Mouse (Mus musculus): ENCODE data around the gene Ppm1f. TPM values are rescaled to one million over a fixed set of nuclear protein-coding genes. Genes with fewer than 3 reads are reported as not detected.
"Not testable (repeated sequence)": the region's sequence is repeated elsewhere in the genome, so short reads cannot be mapped to it uniquely, and the experiment has no call there.

Gene Ppm1f
- 28.6 and 29.6 TPM in 2 replicates for polyA plus RNA-seq (2015; fragmentation: Nextera tagmentation; extraction: Ambion mirVana)

GRCm38 (mm10) chr16:16896382-16897055 is at the start of gene Ppm1f:
Gene Ppm1f, plus strand, starts transcription at chr16:16896469.
- peak within 1 kb of the TSS; percentile 47 for H3K27ac ChIP-seq
- peaks cover 32% of the 10 kb centered on the region for H3K36me3 ChIP-seq
- H3K4me1 ChIP-seq: peaks cover 17% of the 10 kb centered on the region
- peak within 1 kb of the TSS; percentile 64 for H3K4me3 ChIP-seq
- H3K9me3 ChIP-seq: no peaks in the 10 kb centered on the region
- peak within 1 kb of the TSS; percentile 54 for H3K9ac ChIP-seq
- ATAC-seq (ENCODE audit: insufficient number of reproducible peaks, low FRiP score, low TSS enrichment, low read depth): peak; percentile 84
- WGBS: under 1% methylated on average over 29 of the region's 29 CpGs
- peak within 1 kb of the TSS; percentile 61 for H3K4me2 ChIP-seq
- H3K27me3 ChIP-seq: no peaks in the 10 kb centered on the region

DNA sequence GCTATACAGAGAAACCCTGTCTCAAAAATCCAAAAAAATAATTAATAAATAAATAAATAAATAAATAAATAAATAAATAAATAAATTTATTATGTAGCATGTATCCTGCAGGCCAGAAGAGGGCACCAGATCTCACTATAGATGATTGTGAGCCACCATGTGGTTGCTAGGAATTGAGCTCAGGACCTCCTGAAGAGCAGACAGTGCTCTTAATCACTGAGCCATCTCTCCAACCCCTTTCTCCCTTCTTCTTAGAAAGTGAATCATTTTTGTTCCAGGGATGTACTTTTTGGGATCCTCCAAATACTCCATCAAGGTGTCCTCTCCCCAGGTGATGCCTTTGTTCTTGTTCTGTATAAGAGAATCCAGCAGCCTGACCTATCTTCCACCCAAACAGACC is 47.1 kb upstream of the Ppm1f start:
- Histone ChIP-seq H3K27me3 (no peaks in the 10 kb centered on the region), H3K36me3 (no peaks in the 10 kb centered on the region), H3K4me2 (no peak overlapping the region), H3K9me3 (no peaks in the 10 kb centered on the region), H3K9ac (no peak overlapping the region), H3K4me1 (no peaks in the 10 kb centered on the region), H3K27ac (no peak overlapping the region), H3K4me3 (no peak overlapping the region)
- ATAC-seq (ENCODE audit: insufficient number of reproducible peaks, low FRiP score, low TSS enrichment, low read depth): no peak

DNA sequence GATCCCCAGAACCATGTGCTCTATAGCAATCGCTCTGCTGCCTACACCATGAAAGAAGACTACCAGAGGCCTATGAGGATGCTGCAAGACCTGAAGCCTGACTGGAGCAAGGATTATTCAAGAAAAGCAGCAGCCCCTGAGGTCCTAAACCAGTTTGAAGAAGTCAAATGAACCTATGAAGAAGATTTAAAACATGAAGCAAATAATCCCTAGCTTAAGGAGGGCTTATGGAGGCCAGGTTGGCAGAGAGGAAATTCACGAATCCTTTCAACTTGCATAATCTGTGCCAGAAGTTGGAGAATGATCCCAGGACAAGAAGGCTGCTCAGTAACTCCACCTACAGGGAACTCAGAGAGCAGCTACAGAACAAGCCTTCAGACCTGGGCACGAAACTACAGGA is 43.9 kb upstream of the Ppm1f start:
- Histone ChIP-seq H3K36me3 (no peaks in the 10 kb centered on the region), H3K4me1 (no peaks in the 10 kb centered on the region), H3K4me2 (no peak overlapping the region), H3K4me3 (no peak overlapping the region), H3K9ac (no peak overlapping the region), H3K9me3 (no peaks in the 10 kb centered on the region), H3K27me3 (no peaks in the 10 kb centered on the region), H3K27ac (no peak overlapping the region)
- no peak for ATAC-seq (ENCODE audit: insufficient number of reproducible peaks, low FRiP score, low TSS enrichment, low read depth)
- 85% methylated on average over 3 of the region's 3 CpGs for WGBS

GRCm38 (mm10) chr16:16854836-16855235 is 41.4 kb upstream of the Ppm1f start:
- no peaks in the 10 kb centered on the region for H3K27me3 ChIP-seq
- 30% methylated on average over 6 of the region's 6 CpGs for WGBS
- H3K9me3 ChIP-seq: no peaks in the 10 kb centered on the region
- no peaks in the 10 kb centered on the region for H3K4me1 ChIP-seq
- no peak overlapping the region for H3K4me3 ChIP-seq
- H3K27ac ChIP-seq: no peak overlapping the region
- H3K36me3 ChIP-seq: no peaks in the 10 kb centered on the region
- ATAC-seq (ENCODE audit: insufficient number of reproducible peaks, low FRiP score, low TSS enrichment, low read depth): no peak
- no peak overlapping the region for H3K4me2 ChIP-seq
- H3K9ac ChIP-seq: no peak overlapping the region

DNA sequence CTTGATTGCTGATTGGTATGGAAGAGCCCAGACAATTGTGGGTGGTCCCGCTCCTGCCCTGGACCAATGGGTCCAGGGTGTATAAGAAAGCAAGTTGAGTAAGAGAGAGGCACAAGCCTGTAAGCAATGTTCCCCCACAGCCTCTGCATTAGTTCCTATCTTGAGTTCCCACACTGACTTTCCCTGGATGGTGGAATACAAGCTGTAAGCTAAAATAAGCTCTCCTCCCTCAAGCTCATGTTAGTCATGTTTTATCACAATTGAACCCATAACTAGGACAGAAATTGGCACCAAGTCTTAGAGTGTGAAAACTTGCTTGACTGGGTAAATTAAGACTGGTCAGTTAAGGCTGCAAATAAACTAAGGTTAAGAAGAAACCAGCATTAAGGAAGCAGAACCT is 40.7 kb upstream of the Ppm1f start:
- H3K9ac ChIP-seq: no peak overlapping the region
- 90% methylated on average over 1 of the region's 1 CpGs for WGBS
- H3K4me2 ChIP-seq: no peak overlapping the region
- H3K4me1 ChIP-seq: no peaks in the 10 kb centered on the region
- no peaks in the 10 kb centered on the region for H3K27me3 ChIP-seq
- H3K9me3 ChIP-seq: no peaks in the 10 kb centered on the region
- H3K36me3 ChIP-seq: no peaks in the 10 kb centered on the region
- no peak overlapping the region for H3K4me3 ChIP-seq
- H3K27ac ChIP-seq: no peak overlapping the region
- ATAC-seq (ENCODE audit: insufficient number of reproducible peaks, low FRiP score, low TSS enrichment, low read depth): no peak

DNA sequence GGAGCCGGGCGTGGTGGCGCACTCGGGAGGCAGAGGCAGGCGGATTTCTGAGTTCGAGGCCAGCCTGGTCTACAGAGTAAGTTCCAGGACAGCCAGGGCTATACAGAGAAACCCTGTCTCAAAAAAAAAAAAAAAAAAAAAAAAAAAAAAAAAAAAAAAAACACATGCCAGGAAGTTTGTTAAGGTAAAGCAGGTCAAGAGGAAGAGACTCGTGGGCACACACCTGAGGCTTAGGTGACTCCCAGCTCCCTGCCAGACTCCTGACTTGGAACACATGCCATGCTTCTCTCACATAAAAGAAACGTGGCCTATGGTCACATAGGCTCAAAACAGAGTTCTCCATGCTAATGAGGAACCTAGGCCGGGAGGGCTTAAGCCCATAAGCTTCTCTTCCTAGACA is 40.2 kb upstream of the Ppm1f start:
- not testable (repeated sequence) for H3K27ac ChIP-seq; H3K36me3 ChIP-seq; H3K4me2 ChIP-seq; H3K27me3 ChIP-seq; H3K4me1 ChIP-seq; ATAC-seq (ENCODE audit: insufficient number of reproducible peaks, low FRiP score, low TSS enrichment, low read depth); H3K4me3 ChIP-seq; H3K9ac ChIP-seq; H3K9me3 ChIP-seq
- 80% methylated on average over 9 of the region's 9 CpGs for WGBS

GRCm38 (mm10) chr16:16856731-16857476 is 39.4 kb upstream of the Ppm1f start:
- no peak overlapping the region for H3K4me3 ChIP-seq
- 75% methylated on average over 13 of the region's 13 CpGs for WGBS
- H3K4me1 ChIP-seq: no peaks in the 10 kb centered on the region
- no peak overlapping the region for H3K27ac ChIP-seq
- H3K36me3 ChIP-seq: no peaks in the 10 kb centered on the region
- H3K9me3 ChIP-seq: no peaks in the 10 kb centered on the region
- no peaks in the 10 kb centered on the region for H3K27me3 ChIP-seq
- no peak for ATAC-seq (ENCODE audit: insufficient number of reproducible peaks, low FRiP score, low TSS enrichment, low read depth)
- no peak overlapping the region for H3K9ac ChIP-seq
- H3K4me2 ChIP-seq: no peak overlapping the region

DNA sequence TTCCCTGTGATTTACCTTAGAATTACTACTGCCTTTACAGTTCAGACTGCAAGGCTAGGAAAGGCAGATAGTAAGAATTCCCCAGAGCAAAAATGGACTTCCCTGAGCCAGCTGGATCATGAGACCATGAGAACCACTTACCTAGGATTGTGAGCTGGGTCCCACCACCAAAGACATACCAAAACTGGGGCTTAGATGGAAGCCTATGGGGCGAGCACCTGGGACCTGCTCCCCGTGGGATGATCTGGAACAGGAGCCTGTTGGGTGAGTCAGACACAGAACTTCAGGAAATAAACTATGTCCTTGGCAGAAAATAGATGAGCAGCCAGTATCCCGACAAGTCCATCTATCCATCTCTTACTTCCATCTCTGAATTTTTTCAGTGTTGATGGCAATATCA is 34.0 kb upstream of the Ppm1f start:
- ATAC-seq (ENCODE audit: insufficient number of reproducible peaks, low FRiP score, low TSS enrichment, low read depth): no peak
- WGBS: 84% methylated on average over 3 of the region's 3 CpGs
- no peak overlapping the region for H3K27ac ChIP-seq
- H3K9me3 ChIP-seq: no peaks in the 10 kb centered on the region
- no peak overlapping the region for H3K4me3 ChIP-seq
- H3K9ac ChIP-seq: no peak overlapping the region
- H3K27me3 ChIP-seq: no peaks in the 10 kb centered on the region
- H3K4me2 ChIP-seq: no peak overlapping the region
- H3K36me3 ChIP-seq: no peaks in the 10 kb centered on the region
- no peaks in the 10 kb centered on the region for H3K4me1 ChIP-seq

- H3K9me3 ChIP-seq: no peaks in the 10 kb centered on the region
- ATAC-seq (ENCODE audit: insufficient number of reproducible peaks, low FRiP score, low TSS enrichment, low read depth): no peak
- H3K27me3 ChIP-seq: no peaks in the 10 kb centered on the region
- WGBS: 81% methylated on average over 2 of the region's 2 CpGs
- H3K4me2 ChIP-seq: no peak within 1 kb of the TSS
- H3K27ac ChIP-seq: no peak within 1 kb of the TSS
- no peak within 1 kb of the TSS for H3K9ac ChIP-seq
- no peaks in the 10 kb centered on the region for H3K36me3 ChIP-seq
- H3K4me3 ChIP-seq: no peak within 1 kb of the TSS
- no peaks in the 10 kb centered on the region for H3K4me1 ChIP-seq
Measured at GRCm38 (mm10) chr16:16863978-16864377, 32.3 kb upstream of the Ppm1f start, which contains the start of gene Igll1. Gene Igll1, minus strand, starts transcription at chr16:16863985.

- Histone ChIP-seq H3K27me3 (no peaks in the 10 kb centered on the region), H3K4me1 (no peaks in the 10 kb centered on the region), H3K4me2 (no peak overlapping the region), H3K36me3 (no peaks in the 10 kb centered on the region), H3K9me3 (no peaks in the 10 kb centered on the region), H3K27ac (no peak overlapping the region), H3K9ac (no peak overlapping the region), H3K4me3 (no peak overlapping the region)
- ATAC-seq (ENCODE audit: insufficient number of reproducible peaks, low FRiP score, low TSS enrichment, low read depth): no peak
Measured at GRCm38 (mm10) chr16:16865217-16865616, 31.1 kb upstream of the Ppm1f start.

- Histone ChIP-seq H3K36me3 (no peaks in the 10 kb centered on the region), H3K4me3 (no peak overlapping the region), H3K9me3 (no peaks in the 10 kb centered on the region), H3K4me2 (no peak overlapping the region), H3K27ac (no peak overlapping the region), H3K4me1 (no peaks in the 10 kb centered on the region), H3K27me3 (no peaks in the 10 kb centered on the region), H3K9ac (no peak overlapping the region)
- 46% methylated on average over 4 of the region's 5 CpGs for WGBS
- no peak for ATAC-seq (ENCODE audit: insufficient number of reproducible peaks, low FRiP score, low TSS enrichment, low read depth)
Measured at GRCm38 (mm10) chr16:16865696-16866561, 30.3 kb upstream of the Ppm1f start.

DNA sequence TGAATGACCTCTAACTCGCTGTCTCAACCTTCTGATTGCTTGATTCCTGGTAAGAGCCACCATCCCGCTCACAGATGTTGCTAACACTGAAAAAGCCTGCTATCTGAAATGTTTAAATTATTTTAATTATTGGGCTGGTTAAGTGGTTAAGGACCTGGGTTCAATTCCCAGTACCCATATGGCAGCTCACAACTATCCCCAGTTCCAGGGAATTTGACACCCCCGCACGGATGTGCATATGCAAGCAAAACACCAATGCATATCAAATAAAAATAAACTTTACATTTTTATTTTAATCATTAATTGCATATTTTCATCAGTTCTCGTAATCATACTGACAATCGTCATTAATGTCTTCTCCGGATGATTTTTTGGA is 26.0 kb upstream of the Ppm1f start:
- H3K36me3 ChIP-seq: peaks cover 12% of the 10 kb centered on the region
- no peaks in the 10 kb centered on the region for H3K9me3 ChIP-seq
- ATAC-seq (ENCODE audit: insufficient number of reproducible peaks, low FRiP score, low TSS enrichment, low read depth): no peak
- peak overlapping the region; percentile 59 for H3K4me2 ChIP-seq
- peak overlapping the region; percentile 97 for H3K27ac ChIP-seq
- 34% methylated on average over 7 of the region's 7 CpGs for WGBS
- H3K4me3 ChIP-seq: peak overlapping the region; percentile 75
- H3K4me1 ChIP-seq: 0 out of 2 replicates have a peak, but pooled peaks cover 8% of the 10 kb centered on the region
- H3K9ac ChIP-seq: no peak overlapping the region
- H3K27me3 ChIP-seq: no peaks in the 10 kb centered on the region
